Mouse (Mus musculus) heart, adult 2 months (tissue): Measurements from ENCODE around the gene Dhrs7b.

Source experiments
- CTCF ChIP-seq: fragments of 200-600 bp; IDR thresholded peaks from 2 replicates; pipeline ENCODE4 v1.8.1; 2022; ENCODE audit warnings: antibody characterized with exemption, mild to moderate bottlenecking, moderate library complexity
- EP300 ChIP-seq: fragments of 200-500 bp; IDR thresholded peaks from 2 replicates; pipeline ENCODE4 v1.6.1; 2011; ENCODE audit warnings: low read depth, low read length, control low read depth; ENCODE audit not compliant: insufficient read depth
- POLR2A ChIP-seq: fragments of 200-500 bp; IDR thresholded peaks from 2 replicates; pipeline ENCODE4 v1.6.1; 2011; ENCODE audit warnings: mild to moderate bottlenecking, low read depth, low read length, control low read depth; ENCODE audit not compliant: insufficient read depth

DNA sequence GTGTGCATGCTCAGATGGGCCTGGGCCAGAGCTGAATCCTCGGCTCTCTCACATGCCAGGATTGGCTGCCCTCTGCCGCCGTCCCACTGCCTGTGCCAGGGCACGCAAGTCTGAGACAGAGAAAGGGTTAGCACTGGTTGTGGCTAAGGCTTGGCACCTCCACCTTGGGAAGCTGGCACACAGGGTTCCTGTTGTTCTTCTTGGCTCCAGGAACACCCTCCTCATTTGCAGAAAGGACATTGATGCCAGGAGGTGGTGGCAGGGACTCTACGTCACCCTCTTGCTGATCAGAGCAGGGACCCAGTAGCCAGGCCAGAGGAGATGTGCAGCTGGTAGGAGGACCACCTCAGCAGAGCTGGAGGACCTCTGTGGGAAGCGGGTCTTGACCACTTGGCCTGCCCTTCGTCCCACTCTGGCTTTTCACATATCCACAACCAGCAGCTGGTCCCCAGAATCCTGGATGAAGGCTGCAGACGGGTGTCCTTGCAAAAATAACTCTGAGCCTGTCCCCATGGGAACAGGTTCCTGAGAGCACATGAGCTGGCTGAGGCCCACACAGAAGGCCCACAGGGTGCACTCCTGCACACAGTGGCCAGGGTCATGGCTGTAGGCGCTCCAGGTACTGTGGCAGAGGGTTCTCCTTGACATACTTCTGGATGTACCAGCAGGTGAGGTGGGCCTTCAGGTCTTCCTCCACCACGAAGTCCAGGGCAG is 75.1 kb downstream of the Dhrs7b start:
- TF ChIP-seq POLR2A (no peak), CTCF (no peak), EP300 (no peak)
